ENCODE assay signal across 16 mouse cellular contexts in the genomic region with DNA sequence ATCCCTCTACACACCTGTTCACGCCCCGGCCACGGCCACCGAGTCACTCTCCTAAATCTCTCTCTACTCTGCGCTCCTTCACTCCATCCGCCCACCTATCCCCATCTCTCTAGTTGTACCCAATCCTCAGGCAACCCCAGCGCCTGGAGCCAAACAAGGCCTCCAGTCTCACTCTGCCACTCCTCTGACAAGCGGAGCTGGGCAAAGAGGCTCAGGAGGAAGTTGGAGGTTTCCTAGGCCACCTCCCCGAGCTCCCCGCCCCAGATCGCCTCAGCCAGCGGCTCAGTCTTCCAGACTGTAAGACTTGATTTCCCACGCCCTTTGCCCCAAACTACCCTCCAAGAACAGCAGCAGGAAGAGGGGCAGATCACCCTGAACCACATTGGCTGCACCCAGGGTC. TPM values are rescaled to one million over a fixed set of nuclear protein-coding genes. Genes with fewer than 3 reads are reported as not detected.
DNase-seq lines count a peak whose midpoint lies in the region; ATAC-seq and TF ChIP-seq lines count a peak whose summit lies in the region.
"Had no signal": no experiment of that assay in that cellular context is flagged by ENCODE, and none has a peak within 500 bp of the region (broad histone marks: within the 10 kb centered on the region; RNA-seq: fewer than 3 reads in every experiment).

No protein-coding gene starts in this region.

- no peak for ATAC-seq in liver, embryonic 12.5 days
- 0 out of 2 replicates have a peak, but pooled peaks have one; percentile 22 for ATAC-seq in intestine, postnatal 0 days
- no peak for ATAC-seq in midbrain, embryonic 16.5 days
- no peak for ATAC-seq in kidney, embryonic 14.5 days (ENCODE audit: low FRiP score, low TSS enrichment)

- H3K27me3 ChIP-seq in liver, embryonic 12.5 days (replicated peaks) = peaks cover 79% of the 10 kb centered on the region
- peaks cover 18% of the 10 kb centered on the region for H3K27me3 ChIP-seq in intestine, postnatal 0 days (replicated peaks; ENCODE audit: control insufficient read depth, insufficient read depth, low read length)
- H3K27me3 ChIP-seq in midbrain, embryonic 16.5 days (ENCODE audit: control insufficient read depth, insufficient read depth, low read depth, low read length) = peaks cover 21% of the 10 kb centered on the region
- H3K27me3 ChIP-seq in kidney, embryonic 14.5 days (ENCODE audit: control insufficient read depth, insufficient read depth, low read length) = peaks cover 26% of the 10 kb centered on the region

- H3K9ac ChIP-seq in liver, embryonic 12.5 days = no peak overlapping the region
- H3K9ac ChIP-seq in intestine, postnatal 0 days (ENCODE audit: low read depth, low read length) = no peak overlapping the region
- no peak overlapping the region for H3K9ac ChIP-seq in midbrain, embryonic 16.5 days (ENCODE audit: low read depth, low read length)
- no peak overlapping the region for H3K9ac ChIP-seq in kidney, embryonic 14.5 days (ENCODE audit: low read depth, low read length)
- H3K9ac ChIP-seq: embryonic facial prominence, embryonic 13.5 days; liver, embryonic 14.5 days; neural tube, embryonic 15.5 days had no signal

- 16% methylated on average over 13 of the region's 13 CpGs for WGBS in liver, embryonic 12.5 days (ENCODE audit: insufficient replicate concordance)
- WGBS in intestine, postnatal 0 days = 41% methylated on average over 13 of the region's 13 CpGs
- 59% methylated on average over 13 of the region's 13 CpGs for WGBS in midbrain, embryonic 16.5 days
- WGBS in kidney, embryonic 14.5 days = 48% methylated on average over 13 of the region's 13 CpGs

- H3K4me3 ChIP-seq in liver, embryonic 12.5 days = no peak overlapping the region
- no peak overlapping the region for H3K4me3 ChIP-seq in intestine, postnatal 0 days (ENCODE audit: low read depth, low read length)
- no peak overlapping the region for H3K4me3 ChIP-seq in midbrain, embryonic 16.5 days (ENCODE audit: low read depth, low read length)
- H3K4me3 ChIP-seq in kidney, embryonic 14.5 days (ENCODE audit: low read length) = no peak overlapping the region
- H3K4me3 ChIP-seq: embryonic facial prominence, embryonic 13.5 days; neural tube, embryonic 15.5 days had no signal

- no peaks in the 10 kb centered on the region for H3K36me3 ChIP-seq in liver, embryonic 12.5 days
- no peaks in the 10 kb centered on the region for H3K36me3 ChIP-seq in intestine, postnatal 0 days (ENCODE audit: control insufficient read depth, insufficient read depth)
- H3K36me3 ChIP-seq in midbrain, embryonic 16.5 days (ENCODE audit: control insufficient read depth, insufficient read depth, low read length) = no peaks in the 10 kb centered on the region
- no peaks in the 10 kb centered on the region for H3K36me3 ChIP-seq in kidney, embryonic 14.5 days (ENCODE audit: control insufficient read depth, insufficient read depth, low read length)
- H3K36me3 ChIP-seq: embryonic facial prominence, embryonic 13.5 days; neural tube, embryonic 15.5 days had no signal

- no peak for TF ChIP-seq CTCF in intestine, postnatal 0 days (IDR thresholded peaks at IDR 0.05; ENCODE audit: low read depth)

- H3K27ac ChIP-seq in liver, embryonic 12.5 days = no peak overlapping the region
- no peak overlapping the region for H3K27ac ChIP-seq in intestine, postnatal 0 days (ENCODE audit: low read depth, low read length)
- H3K27ac ChIP-seq in midbrain, embryonic 16.5 days (ENCODE audit: low read length) = no peak overlapping the region
- H3K27ac ChIP-seq in kidney, embryonic 14.5 days (ENCODE audit: low read depth, low read length) = no peak overlapping the region
- H3K27ac ChIP-seq: embryonic facial prominence, embryonic 13.5 days; liver, embryonic 14.5 days; neural tube, embryonic 15.5 days had no signal

- H3K4me1 ChIP-seq in liver, embryonic 12.5 days = peaks cover 19% of the 10 kb centered on the region
- H3K4me1 ChIP-seq in intestine, postnatal 0 days (replicated peaks; ENCODE audit: control insufficient read depth, insufficient read depth, low read length) = no peaks in the 10 kb centered on the region
- peaks cover 7% of the 10 kb centered on the region; the same call in 1 of the 2 replicates for H3K4me1 ChIP-seq in midbrain, embryonic 16.5 days (ENCODE audit: control insufficient read depth, insufficient read depth, low read length)
- peaks cover 17% of the 10 kb centered on the region for H3K4me1 ChIP-seq in kidney, embryonic 14.5 days (ENCODE audit: control insufficient read depth, insufficient read depth, low read length)

- peak; percentile 18 for DNase-seq in liver
- peak; percentile 37 for DNase-seq in R1 (ENCODE audit: low read depth, low spot score)
- peak; percentile 55 for DNase-seq in thymus, postnatal 0 days (ENCODE audit: low spot score)
- no peak for DNase-seq in lung, postnatal 36 days
- DNase-seq: cerebellum, adult 9-10 months; kidney, adult 8-10 months; layer of hippocampus, postnatal 36 days; spleen, adult 18-20 months had no signal

- no peak overlapping the region for H3K4me2 ChIP-seq in liver, embryonic 12.5 days
- H3K4me2 ChIP-seq in intestine, postnatal 0 days (replicated peaks; ENCODE audit: low read depth) = peak overlapping the region; percentile 13; the same call in 1 of the 2 replicates
- no peak overlapping the region for H3K4me2 ChIP-seq in midbrain, embryonic 16.5 days (ENCODE audit: low read length)
- no peak overlapping the region for H3K4me2 ChIP-seq in kidney, embryonic 14.5 days (replicated peaks; ENCODE audit: low read depth, low read length)
- H3K4me2 ChIP-seq: embryonic facial prominence, embryonic 13.5 days; midbrain, embryonic 11.5 days; neural tube, embryonic 15.5 days had no signal

- H3K9me3 ChIP-seq in liver, embryonic 12.5 days (replicated peaks) = no peaks in the 10 kb centered on the region
- H3K9me3 ChIP-seq in intestine, postnatal 0 days (ENCODE audit: control insufficient read depth) = no peaks in the 10 kb centered on the region
- no peaks in the 10 kb centered on the region for H3K9me3 ChIP-seq in midbrain, embryonic 16.5 days (replicated peaks; ENCODE audit: control insufficient read depth, low read length, poor library complexity, severe bottlenecking)
- H3K9me3 ChIP-seq in kidney, embryonic 14.5 days (ENCODE audit: control insufficient read depth, low read length) = no peaks in the 10 kb centered on the region
- H3K9me3 ChIP-seq: embryonic facial prominence, embryonic 13.5 days; neural tube, embryonic 15.5 days had no signal

RNA-seq across cellular contexts. Expression of a gene that starts 2.7 kb away (rescaled TPM):
- 0.32 and 0.61 TPM in 2 replicates for polyA plus RNA-seq in liver, embryonic 12.5 days (2016; fragmentation: Nextera tagmentation; extraction: Ambion mirVana)
- polyA plus RNA-seq in intestine, postnatal 0 days (2015; fragmentation: Nextera tagmentation; extraction: Ambion mirVana) = 0.25 and 0.30 TPM in 2 replicates
- 26.6 and 28.5 TPM in 2 replicates for polyA plus RNA-seq in thymus, postnatal 0 days (2015; fragmentation: Nextera tagmentation; extraction: Ambion mirVana)
- 0.14 TPM in 1 of 2 replicates, not detected in the other for polyA plus RNA-seq in midbrain, embryonic 16.5 days (2015; fragmentation: Nextera tagmentation; extraction: Ambion mirVana)
- polyA plus RNA-seq in kidney, embryonic 14.5 days (2014; fragmentation: Nextera tagmentation; extraction: Ambion mirVana) = 0.14 and 0.27 TPM in 2 replicates
- polyA plus RNA-seq: embryonic facial prominence, embryonic 13.5 days; midbrain, embryonic 11.5 days had no signal

RNA-seq across cellular contexts. Expression of a gene that starts 41.6 kb away (rescaled TPM):
- 82.0 and 86.0 TPM in 2 replicates for polyA plus RNA-seq in liver, embryonic 12.5 days (2016; fragmentation: Nextera tagmentation; extraction: Ambion mirVana)
- 22.6 and 24.1 TPM in 2 replicates for polyA plus RNA-seq in intestine, postnatal 0 days (2015; fragmentation: Nextera tagmentation; extraction: Ambion mirVana)
- polyA plus RNA-seq in thymus, postnatal 0 days (2015; fragmentation: Nextera tagmentation; extraction: Ambion mirVana) = 147 and 151 TPM in 2 replicates
- polyA plus RNA-seq in midbrain, embryonic 16.5 days (2015; fragmentation: Nextera tagmentation; extraction: Ambion mirVana) = 32.6 and 37.6 TPM in 2 replicates
- 117 and 148 TPM in 2 replicates for polyA plus RNA-seq in kidney, embryonic 14.5 days (2014; fragmentation: Nextera tagmentation; extraction: Ambion mirVana)

RNA-seq across cellular contexts. Expression of a gene that starts 58.8 kb away (rescaled TPM):
- polyA plus RNA-seq in liver, embryonic 12.5 days (2016; fragmentation: Nextera tagmentation; extraction: Ambion mirVana) = 0.57 and 0.64 TPM in 2 replicates
- polyA plus RNA-seq in intestine, postnatal 0 days (2015; fragmentation: Nextera tagmentation; extraction: Ambion mirVana) = 1.4 and 1.6 TPM in 2 replicates
- polyA plus RNA-seq in thymus, postnatal 0 days (2015; fragmentation: Nextera tagmentation; extraction: Ambion mirVana) = 8.3 and 10.2 TPM in 2 replicates
- polyA plus RNA-seq in midbrain, embryonic 16.5 days (2015; fragmentation: Nextera tagmentation; extraction: Ambion mirVana) = 10.4 and 14.8 TPM in 2 replicates
- 2.3 and 2.9 TPM in 2 replicates for polyA plus RNA-seq in kidney, embryonic 14.5 days (2014; fragmentation: Nextera tagmentation; extraction: Ambion mirVana)

Comparison
In these comparisons a context has a peak if more than half of its experiments do, and no peak if none do; other contexts are left out.
1. RNA of a gene that starts 2.7 kb away (polyA plus RNA-seq): 26.6 to 28.5 TPM in thymus, postnatal 0 days; 0.32 to 0.61 TPM in liver, embryonic 12.5 days, 0.25 to 0.30 TPM in intestine, postnatal 0 days, 0.14 to 0.27 TPM in kidney, embryonic 14.5 days and 0.14 TPM in midbrain, embryonic 16.5 days; every median in the first group is over 10 times any median in the second.